Mouse (Mus musculus) cerebral cortex, adult 2 months (tissue): ENCODE data around the gene Spp2.

ENCODE experiments used
- WGBS: fragments of 180-500 bp; shearing (Covaris S2); methylation state at CpG from one replicate; pipeline ENCODE4 v1.1.7; 2018; 5-methylcytosine and 5-hydroxymethylcytosine counted together

Spp2 gene

DNA sequence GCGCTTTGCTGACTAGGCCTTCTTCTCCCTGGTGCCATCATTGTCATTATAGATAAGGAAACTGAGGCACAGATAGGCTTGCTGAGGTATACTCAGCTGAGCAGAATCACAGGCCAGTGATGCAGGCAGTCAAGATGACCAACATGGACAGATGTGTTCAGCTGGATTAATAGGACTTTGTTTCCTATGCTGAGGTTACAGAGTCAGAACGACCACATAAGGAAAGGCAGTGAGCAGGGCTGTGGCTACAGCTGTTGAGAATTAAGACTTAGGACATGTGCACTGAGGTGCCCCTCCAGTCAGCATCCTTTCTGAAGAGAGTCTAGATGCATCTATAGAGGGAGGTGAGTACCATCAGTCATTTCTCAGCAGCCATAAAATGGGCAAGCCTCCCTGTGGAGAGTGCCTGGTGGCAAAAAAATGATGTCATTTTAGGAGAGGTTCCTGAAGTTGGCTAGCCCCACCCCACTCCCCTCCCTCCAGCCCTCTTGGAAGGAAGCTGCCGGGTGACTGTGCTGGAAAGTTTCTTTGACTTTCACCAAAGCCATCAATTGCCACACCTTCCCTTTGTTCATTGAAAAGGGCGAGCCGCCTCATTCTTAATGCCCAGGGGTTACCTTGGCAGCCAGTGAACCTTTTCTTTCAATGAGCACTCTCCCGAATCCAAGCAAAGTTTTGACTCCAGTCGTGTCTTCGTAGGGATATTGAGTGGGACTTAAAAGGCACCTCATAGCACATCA is 59.7 kb downstream of the Spp2 start:
- WGBS = 81% methylated on average over 8 of the region's 8 CpGs

- 90% methylated on average over 5 of the region's 5 CpGs for WGBS
Observed at GRCm38 (mm10) chr1:88467866-88468265, 61.1 kb downstream of the Spp2 start.

DNA sequence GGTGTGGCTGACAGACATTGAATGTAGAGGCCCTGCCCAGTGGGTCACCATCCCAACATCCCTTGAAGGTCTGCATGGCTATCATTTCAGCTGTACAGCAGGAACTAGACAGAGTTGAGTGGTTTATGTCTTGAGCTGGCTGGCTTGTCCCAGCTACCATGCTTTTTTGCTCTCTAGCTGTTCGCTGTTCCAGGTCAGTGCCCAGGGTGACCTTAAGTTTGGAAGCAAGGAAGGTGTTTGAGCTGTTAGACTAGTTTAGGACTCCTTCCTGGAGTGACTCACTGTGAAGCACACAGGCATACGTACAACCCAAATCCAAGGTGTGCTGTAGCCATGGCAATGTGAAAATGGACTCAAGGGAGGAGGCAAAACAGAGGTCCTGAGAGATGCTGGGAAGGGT is 61.6 kb downstream of the Spp2 start:
- 96% methylated on average over 2 of the region's 2 CpGs for WGBS

DNA sequence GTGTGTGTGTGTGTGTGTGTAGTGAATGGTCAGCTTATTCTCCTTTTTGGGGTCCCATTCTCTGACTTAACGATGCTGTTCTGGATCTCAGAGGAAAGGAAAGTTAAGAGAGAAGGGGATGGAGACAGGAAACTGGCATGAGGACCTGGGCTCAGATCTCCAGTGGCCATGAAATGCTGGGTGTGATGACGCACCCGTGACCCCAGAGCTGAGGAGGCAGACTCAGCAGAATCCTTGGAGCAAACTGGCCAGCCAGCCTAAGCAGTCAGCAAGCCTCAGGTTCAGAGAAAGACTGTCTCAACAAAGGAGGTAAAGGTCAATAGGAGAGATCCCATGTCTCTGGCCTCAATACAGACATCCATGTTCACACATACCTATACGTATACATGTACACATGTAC is 63.0 kb downstream of the Spp2 start:
- WGBS = 95% methylated on average over 4 of the region's 4 CpGs

- WGBS = 58% methylated on average over 6 of the region's 6 CpGs
Observed at GRCm38 (mm10) chr1:88472258-88472657, 65.5 kb downstream of the Spp2 start.

DNA sequence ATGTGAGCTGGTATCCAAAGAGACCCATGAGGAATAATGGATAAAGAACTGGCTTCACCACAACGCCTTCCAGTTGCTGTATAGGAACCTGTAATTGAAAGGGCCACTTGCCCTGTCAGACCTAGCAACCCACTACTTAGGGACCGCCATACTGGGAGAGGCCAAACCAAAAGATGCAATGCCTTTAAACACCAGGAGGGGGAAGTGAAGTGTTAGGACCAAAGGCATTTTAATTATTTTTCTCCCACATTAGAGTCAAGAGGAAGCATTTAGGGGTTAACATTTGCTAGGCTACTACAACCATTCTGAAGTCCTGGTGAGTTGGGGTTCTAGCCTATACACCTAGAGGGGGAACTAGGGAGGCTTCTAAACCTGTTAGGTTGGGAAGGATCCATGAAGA is 67.1 kb downstream of the Spp2 start:
- 87% methylated on average over 2 of the region's 2 CpGs for WGBS

- 65% methylated on average over 7 of the region's 7 CpGs for WGBS
Observed at GRCm38 (mm10) chr1:88474598-88474997, 67.8 kb downstream of the Spp2 start.

DNA sequence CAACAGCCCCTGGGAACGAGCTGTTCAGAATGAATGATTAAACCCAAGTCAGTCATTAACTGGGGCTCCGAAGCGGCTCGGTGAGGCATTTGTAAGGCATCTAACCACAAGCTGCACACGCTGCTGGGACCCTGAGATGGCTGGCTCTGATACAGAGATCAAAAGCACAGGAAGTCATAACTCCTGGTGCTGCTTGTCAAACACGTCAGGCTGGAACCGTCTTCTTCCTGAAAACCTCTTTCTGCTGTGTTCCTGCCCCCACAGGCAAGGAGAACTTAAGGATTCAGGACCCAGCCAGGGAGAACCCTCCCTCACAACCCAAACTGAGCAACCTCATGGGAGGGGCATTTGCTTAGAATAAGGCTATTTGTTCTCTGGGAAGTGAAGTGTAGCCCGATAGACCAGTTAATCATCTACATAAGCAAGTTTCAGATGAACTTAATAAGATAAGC is 68.8 kb downstream of the Spp2 start:
- WGBS = 72% methylated on average over 8 of the region's 8 CpGs
